ENCODE assay signal across 7 mouse cellular contexts in genomic region chr7:63211641-63212083, GRCm38 (mm10). TPM values are rescaled to one million over a fixed set of nuclear protein-coding genes. Genes with fewer than 3 reads are reported as not detected.
DNase-seq lines count a peak whose midpoint lies in the region; ATAC-seq and TF ChIP-seq lines count a peak whose summit lies in the region.

No protein-coding gene starts in this region.

- no peaks in the 10 kb centered on the region for H3K36me3 ChIP-seq in embryonic facial prominence, embryonic 10.5 days (replicated peaks)
- no peaks in the 10 kb centered on the region for H3K36me3 ChIP-seq in forebrain, postnatal 0 days (ENCODE audit: insufficient read depth)
- no peaks in the 10 kb centered on the region for H3K36me3 ChIP-seq in liver, embryonic 14.5 days (replicated peaks; ENCODE audit: control insufficient read depth, insufficient read depth, low read depth)

- no peak for TF ChIP-seq CTCF in forebrain, postnatal 0 days (IDR thresholded peaks at IDR 0.05; ENCODE audit: low read depth)
- no peak for TF ChIP-seq CTCF in liver, embryonic 14.5 days (IDR thresholded peaks at IDR 0.05; ENCODE audit: low read depth)

- no peaks in the 10 kb centered on the region for H3K9me3 ChIP-seq in embryonic facial prominence, embryonic 10.5 days
- no peaks in the 10 kb centered on the region for H3K9me3 ChIP-seq in forebrain, postnatal 0 days (ENCODE audit: low read length)
- no peaks in the 10 kb centered on the region for H3K9me3 ChIP-seq in liver, embryonic 14.5 days (ENCODE audit: control insufficient read depth, low read length)

- peak overlapping the region; percentile 85 for H3K4me3 ChIP-seq in embryonic facial prominence, embryonic 10.5 days
- peak overlapping the region; percentile 78 for H3K4me3 ChIP-seq in forebrain, postnatal 0 days (ENCODE audit: low read depth, low read length)
- peak overlapping the region; percentile 6 to 47; a peak in 3 of 4 replicates for H3K4me3 ChIP-seq in liver, embryonic 14.5 days (ENCODE audit: insufficient read depth in 1 of 2, low read depth in 2 of 2, low read length in 2 of 2)

- peak overlapping the region; percentile 78 for H3K9ac ChIP-seq in forebrain, postnatal 0 days
- H3K9ac ChIP-seq in liver, embryonic 14.5 days (replicated peaks), result no peak overlapping the region

- peak; percentile 16 for ATAC-seq in forebrain, postnatal 0 days
- ATAC-seq in liver, embryonic 14.5 days (ENCODE audit: insufficient read depth), result no peak

- H3K27me3 ChIP-seq in embryonic facial prominence, embryonic 10.5 days (replicated peaks; ENCODE audit: low read depth, poor library complexity, severe bottlenecking), result peaks cover 13% of the 10 kb centered on the region
- H3K27me3 ChIP-seq in forebrain, postnatal 0 days (ENCODE audit: insufficient read depth, low read length), result no peaks in the 10 kb centered on the region
- peaks cover 17% of the 10 kb centered on the region for H3K27me3 ChIP-seq in liver, embryonic 14.5 days (ENCODE audit: control insufficient read depth, insufficient read depth, low read length)

- DNase-seq in layer of hippocampus, postnatal 25 days (ENCODE audit: extremely low spot score in 1 of 2, low spot score in 1 of 2), result peak; percentile 17 to 23
- DNase-seq in layer of hippocampus, adult 11-12 months (ENCODE audit: low spot score), result no peak
- DNase-seq in embryonic facial prominence, embryonic 10.5 days (ENCODE audit: low spot score), result no peak
- peak; percentile 44 for DNase-seq in forebrain, postnatal 0 days
- DNase-seq in liver, embryonic 14.5 days (ENCODE audit: low read depth in 3 of 3, low spot score in 3 of 3), result no peak
- no peak for DNase-seq in urinary bladder, postnatal 25 days (ENCODE audit: low spot score)
- DNase-seq in thymus, postnatal 4 days, result no peak

- no peak for TF ChIP-seq EP300 in liver, embryonic 14.5 days (IDR thresholded peaks at IDR 0.05; ENCODE audit: low read depth)

- H3K4me1 ChIP-seq in embryonic facial prominence, embryonic 10.5 days, result peaks cover 6% of the 10 kb centered on the region
- no peaks in the 10 kb centered on the region for H3K4me1 ChIP-seq in forebrain, postnatal 0 days (ENCODE audit: insufficient read depth)
- H3K4me1 ChIP-seq in liver, embryonic 14.5 days (replicated peaks; ENCODE audit: control insufficient read depth in 2 of 2, insufficient read depth in 2 of 2, low read length in 1 of 2), result no peaks in the 10 kb centered on the region

- H3K27ac ChIP-seq in embryonic facial prominence, embryonic 10.5 days (replicated peaks), result peak overlapping the region; percentile 86; the same call in 1 of the 2 replicates
- H3K27ac ChIP-seq in forebrain, postnatal 0 days (ENCODE audit: low read depth, low read length), result no peak overlapping the region
- no peak overlapping the region for H3K27ac ChIP-seq in liver, embryonic 14.5 days

- WGBS in embryonic facial prominence, embryonic 10.5 days, result 2% methylated on average over 13 of the region's 13 CpGs
- under 1% methylated on average over 13 of the region's 13 CpGs for WGBS in forebrain, postnatal 0 days
- WGBS in liver, embryonic 14.5 days (ENCODE audit: insufficient replicate concordance), result 2% methylated on average over 13 of the region's 13 CpGs

- peak overlapping the region; percentile 64 for H3K4me2 ChIP-seq in forebrain, postnatal 0 days (ENCODE audit: low read depth)
- peak overlapping the region; percentile 54 for H3K4me2 ChIP-seq in liver, embryonic 14.5 days (ENCODE audit: low read depth)

RNA-seq across cellular contexts. Expression of gene Chrna7, which starts 0.7 kb away (rescaled TPM):
- total RNA-seq in layer of hippocampus, postnatal 25 days (2021), result 10 to 100 TPM; 42.1 to 48.6 TPM
- 3.1 and 3.4 TPM in 2 replicates for polyA plus RNA-seq in embryonic facial prominence, embryonic 10.5 days (2016; fragmentation: Nextera tagmentation; extraction: Ambion mirVana)
- 22.3 and 25.2 TPM in 2 replicates for total RNA-seq in forebrain, postnatal 0 days (2014; rRNA removed)
- polyA plus RNA-seq in forebrain, postnatal 0 days (2015; fragmentation: Nextera tagmentation; extraction: Ambion mirVana), result 2.1 and 6.5 TPM in 2 replicates
- 0.02 and 0.05 TPM in 2 replicates for polyA plus RNA-seq in liver, embryonic 14.5 days (2012; rRNA removed)
- polyA plus RNA-seq in liver, embryonic 14.5 days (2014; fragmentation: Nextera tagmentation; extraction: Ambion mirVana), result not detected in 2 replicates

Comparison
In these comparisons a context has a peak if more than half of its experiments do, and no peak if none do; other contexts are left out.
1. DNase-seq: peak in layer of hippocampus, postnatal 25 days (2 of 2) and forebrain, postnatal 0 days (single experiment); none in layer of hippocampus, adult 11-12 months (single experiment), embryonic facial prominence, embryonic 10.5 days (single experiment), liver, embryonic 14.5 days (0 of 3), urinary bladder, postnatal 25 days (single experiment) and thymus, postnatal 4 days (single experiment).
2. H3K4me3 ChIP-seq: peak in every context shown above with its lines; median percentile 85 in embryonic facial prominence, embryonic 10.5 days; 78 in forebrain, postnatal 0 days; 26 in liver, embryonic 14.5 days.